Mouse (Mus musculus) thymus, adult 2 months (tissue): ENCODE measurements at regions not wholly inside any gene's neighbourhood (a gene's known extent, or its start where the extent isn't known, plus 50 kb on each side); places are given as distances from the start of the nearest gene placed in this dataset.

Source experiments
- CTCF ChIP-seq: fragments of 200-500 bp; IDR thresholded peaks from 2 replicates; pipeline ENCODE4 v1.5.1; 2012; ENCODE audit warnings: mild to moderate bottlenecking, control low read depth, low read length, moderate library complexity, borderline replicate concordance; ENCODE audit not compliant: control insufficient read depth, poor library complexity, insufficient read depth; ENCODE audit errors: extremely low read depth
- POLR2A ChIP-seq: fragments of 200-500 bp; IDR thresholded peaks from 2 replicates; pipeline ENCODE4 v1.6.1; 2012; ENCODE audit warnings: mild to moderate bottlenecking, low read length, control low read depth, moderate library complexity; ENCODE audit not compliant: control insufficient read depth, poor library complexity, insufficient read depth; ENCODE audit errors: extremely low read depth

GRCm38 (mm10) chr13:31139686-31140085 is 165.7 kb downstream of the Gm5447 start:
- TF ChIP-seq CTCF: no peak
- no peak for TF ChIP-seq POLR2A
